Mouse (Mus musculus) yolk sac, embryonic 10.5 days (tissue): ENCODE results near the gene Tmem126a.

ENCODE experiments used
- DNase-seq: peaks from one replicate; pipeline ENCODE4 v3.0.0-alpha.2; 2017; ENCODE audit warnings: low spot score

Tmem126a gene

GRCm38 (mm10) chr7:90456845-90457468 is at the start of gene Tmem126a:
Tmem126a (minus strand) TSS chr7:90457229.
- peak; percentile 86 for DNase-seq

GRCm38 (mm10) chr7:90482607-90483006 is 25.6 kb upstream of the Tmem126a start:
- no peak for DNase-seq

DNA sequence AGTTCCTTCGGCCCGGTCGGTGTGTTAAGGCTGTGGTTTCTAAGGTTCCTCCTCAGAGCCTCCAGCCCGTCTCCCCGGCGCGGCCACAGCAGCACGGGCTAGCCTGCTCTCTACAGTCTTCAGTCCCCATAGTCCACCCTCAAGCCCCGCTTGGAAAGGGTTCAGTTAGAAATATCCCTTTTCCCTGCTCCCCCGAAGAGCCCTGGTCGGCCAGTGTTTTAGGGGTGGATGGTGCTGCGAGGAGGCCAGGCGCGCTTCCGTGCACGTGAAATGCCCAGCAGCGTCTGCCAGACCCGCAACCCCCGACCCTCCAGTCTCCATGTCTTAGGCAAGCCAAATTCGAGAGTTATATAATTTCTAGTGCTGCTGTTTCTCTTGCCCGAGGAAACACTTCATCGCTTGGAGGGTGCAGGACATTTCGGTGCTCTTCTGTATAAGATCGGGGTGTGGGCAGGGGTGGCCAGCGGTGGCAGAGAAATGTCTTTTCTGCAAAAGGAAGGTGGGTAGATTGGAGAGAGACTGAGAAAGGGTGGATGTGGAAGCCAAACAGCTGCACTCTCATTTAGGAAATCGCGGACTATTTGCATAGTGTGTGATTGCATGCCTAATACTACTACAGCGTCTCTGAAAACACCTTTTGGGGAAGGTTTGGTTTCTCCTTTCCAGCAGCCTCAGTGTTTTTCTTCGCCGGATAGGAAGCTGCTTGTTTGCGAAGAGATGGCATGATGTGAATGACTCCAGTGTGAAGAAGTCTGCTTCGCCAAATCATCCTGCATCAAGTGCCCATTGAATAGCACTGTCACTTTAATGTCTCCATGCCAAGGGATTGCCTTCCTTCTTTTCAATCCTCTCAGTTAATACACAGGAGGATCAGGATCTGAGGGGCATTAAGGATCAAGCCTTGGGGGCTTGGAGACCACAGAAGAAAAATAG is 19.6 kb upstream of the Tmem126a start, which contains the start of gene Dlg2:
Dlg2 (plus strand) TSS at position 360 of the 933 bp plus-strand sequence.
- no peak for DNase-seq

GRCm38 (mm10) chr7:90475793-90476312 is 18.8 kb upstream of the Tmem126a start, which contains the start of gene Tmem126b:
Tmem126b (minus strand) TSS chr7:90476001.
- DNase-seq: peak; percentile 98

DNA sequence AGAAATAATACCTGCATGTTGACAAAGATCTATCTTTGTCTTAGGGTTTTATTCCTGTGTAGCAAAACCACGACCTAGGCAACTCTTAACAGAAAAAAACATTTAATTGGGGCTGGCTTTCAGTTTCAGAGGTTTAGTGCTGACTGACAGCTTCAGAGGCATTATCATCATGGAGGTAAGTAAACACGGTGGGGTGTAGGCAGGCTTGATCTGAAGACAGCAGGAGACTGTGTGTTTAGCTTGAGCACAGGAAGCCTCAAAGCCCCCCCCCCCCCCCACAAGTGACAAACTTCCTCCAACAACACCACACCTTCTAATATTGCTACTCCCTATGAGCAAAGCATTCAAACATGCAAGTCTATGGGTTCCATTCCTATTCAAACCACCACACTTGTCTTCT is 16.5 kb upstream of the Tmem126a start:
- no peak for DNase-seq

DNA sequence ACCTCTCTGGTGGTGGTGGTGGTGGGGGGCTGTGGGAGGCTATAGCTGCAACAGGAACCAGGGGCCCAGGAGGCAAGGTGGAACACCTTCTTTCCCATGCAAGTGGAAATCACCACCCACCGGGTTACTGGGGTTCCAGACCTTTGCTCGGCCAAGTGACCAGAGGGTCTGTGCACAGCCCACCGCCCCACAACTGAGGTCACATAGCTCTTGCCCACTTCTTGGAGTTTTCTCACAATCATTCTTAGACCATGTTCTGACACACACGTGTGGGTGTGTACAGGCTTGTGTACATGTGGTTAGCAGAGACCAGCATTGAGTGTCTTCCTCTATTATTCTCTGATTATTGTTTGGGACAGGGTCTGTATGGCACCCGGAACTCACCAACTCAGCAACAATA is 4.4 kb upstream of the Tmem126a start:
- no peak for DNase-seq

- no peak for DNase-seq
Observed at GRCm38 (mm10) chr7:90460930-90461329, 3.9 kb upstream of the Tmem126a start.

DNA sequence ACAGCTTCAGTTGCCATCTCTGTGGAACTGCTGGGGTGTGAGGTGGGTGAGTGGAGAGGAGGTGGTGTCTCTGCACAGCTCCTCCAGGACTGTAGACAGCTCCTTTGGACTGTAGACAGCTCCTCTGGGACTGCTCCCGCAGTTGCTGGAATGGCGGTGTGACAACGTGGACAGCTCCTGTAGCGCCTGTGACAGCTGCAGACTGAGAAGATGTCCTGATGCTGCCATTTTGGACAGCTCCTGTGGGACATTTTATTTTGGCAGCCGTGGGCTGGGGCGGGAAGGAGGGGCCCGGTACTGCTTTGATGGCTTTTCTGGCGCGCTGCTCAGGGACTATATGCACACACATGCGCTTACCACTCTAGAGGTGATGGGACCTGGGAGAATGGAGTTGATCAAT is 3.3 kb upstream of the Tmem126a start:
- peak; percentile 54 for DNase-seq

- DNase-seq: peak; percentile 32
Observed at GRCm38 (mm10) chr7:90457517-90457916, 488 bp upstream of the Tmem126a start.

- no peak for DNase-seq
Observed at GRCm38 (mm10) chr7:90456149-90456844, 732 bp downstream of the Tmem126a start.

- DNase-seq: no peak
Observed at GRCm38 (mm10) chr7:90444206-90444605, 12.8 kb downstream of the Tmem126a start.

DNA sequence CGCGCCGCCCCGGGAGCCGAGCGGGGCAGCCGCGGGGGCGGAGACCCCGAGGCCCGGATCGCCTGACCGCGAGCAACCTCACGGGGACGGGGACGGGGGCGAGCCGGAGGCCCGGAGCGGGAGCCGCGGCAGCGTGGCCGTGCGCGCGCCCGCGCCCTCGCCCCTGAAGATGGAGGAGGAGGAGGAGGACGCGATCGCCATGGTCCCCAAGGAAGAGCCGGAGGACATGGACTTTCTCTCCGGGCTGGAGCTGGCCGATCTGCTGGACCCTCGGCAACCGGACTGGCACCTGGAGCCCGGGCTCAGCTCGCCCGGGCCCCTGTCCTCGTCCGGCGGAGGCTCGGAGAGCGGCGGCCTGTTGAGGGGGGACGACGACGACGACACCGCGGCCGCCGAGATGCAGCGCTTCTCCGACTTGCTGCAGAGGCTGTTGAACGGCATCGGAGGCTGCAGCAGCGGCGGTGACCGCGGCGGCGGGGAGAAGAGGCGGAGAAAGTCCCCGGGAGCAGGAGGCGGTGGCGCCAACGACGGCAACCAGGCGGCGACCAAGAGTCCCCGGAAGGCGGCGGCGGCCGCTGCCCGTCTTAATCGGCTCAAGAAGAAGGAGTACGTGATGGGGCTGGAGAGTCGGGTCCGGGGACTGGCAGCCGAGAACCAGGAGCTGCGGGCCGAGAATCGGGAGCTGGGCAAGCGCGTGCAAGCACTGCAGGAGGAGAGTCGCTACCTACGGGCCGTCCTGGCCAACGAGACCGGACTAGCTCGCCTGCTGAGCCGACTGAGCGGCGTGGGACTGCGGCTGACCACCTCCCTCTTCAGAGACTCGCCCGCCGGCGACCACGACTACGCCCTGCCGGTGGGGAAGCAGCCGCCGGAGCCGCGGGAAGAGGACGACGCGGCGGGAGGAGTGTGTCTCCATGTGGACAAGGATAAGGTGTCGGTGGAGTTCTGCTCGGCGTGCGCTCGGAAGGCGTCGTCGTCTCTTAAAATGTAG is 13.6 kb downstream of the Tmem126a start:
- peak; percentile 65 for DNase-seq

- peak; percentile 97 for DNase-seq
Observed at GRCm38 (mm10) chr7:90442518-90443080, 14.4 kb downstream of the Tmem126a start, which contains the start of gene Crebzf. Crebzf (plus strand) TSS chr7:90442729.

DNA sequence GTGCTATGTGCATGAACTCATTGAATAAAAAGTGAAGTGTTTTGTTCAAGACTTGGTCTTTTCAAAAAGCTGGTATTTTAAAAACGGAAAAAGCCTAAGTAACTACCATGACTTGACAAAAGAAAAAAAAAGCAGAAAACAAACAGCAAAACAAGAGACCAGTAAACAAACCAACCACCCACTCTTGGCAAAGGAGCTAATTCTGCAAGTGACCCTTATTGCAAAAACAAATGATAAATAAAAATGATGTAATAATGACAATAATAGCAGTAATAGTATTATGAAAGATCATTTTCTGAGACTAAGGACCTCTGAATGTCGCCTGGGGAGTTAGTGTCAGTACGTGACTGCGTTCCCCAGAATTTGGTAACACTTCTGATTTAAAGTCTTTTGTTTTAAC is 15.0 kb downstream of the Tmem126a start:
- DNase-seq: no peak

GRCm38 (mm10) chr7:90440044-90440443 is 17.0 kb downstream of the Tmem126a start:
- DNase-seq: no peak

DNA sequence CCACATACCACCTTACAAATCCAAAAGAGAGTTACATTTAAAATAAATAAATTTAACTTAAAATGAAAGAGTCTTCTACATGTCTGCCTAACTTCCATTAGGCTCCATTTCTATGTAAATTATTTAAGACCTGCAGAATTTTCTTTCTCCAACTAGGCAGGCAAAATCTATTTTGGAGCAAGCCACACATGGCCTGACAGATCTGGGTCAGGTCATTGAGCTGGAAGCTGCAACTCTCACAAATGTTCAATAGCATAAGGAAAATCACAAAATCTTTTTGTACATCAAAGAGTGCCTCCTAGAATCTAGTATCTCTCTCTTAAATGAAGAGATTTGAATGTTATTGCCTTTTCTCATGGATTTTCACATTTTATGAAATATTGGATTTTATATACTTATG is 24.8 kb downstream of the Tmem126a start:
- no peak for DNase-seq

DNA sequence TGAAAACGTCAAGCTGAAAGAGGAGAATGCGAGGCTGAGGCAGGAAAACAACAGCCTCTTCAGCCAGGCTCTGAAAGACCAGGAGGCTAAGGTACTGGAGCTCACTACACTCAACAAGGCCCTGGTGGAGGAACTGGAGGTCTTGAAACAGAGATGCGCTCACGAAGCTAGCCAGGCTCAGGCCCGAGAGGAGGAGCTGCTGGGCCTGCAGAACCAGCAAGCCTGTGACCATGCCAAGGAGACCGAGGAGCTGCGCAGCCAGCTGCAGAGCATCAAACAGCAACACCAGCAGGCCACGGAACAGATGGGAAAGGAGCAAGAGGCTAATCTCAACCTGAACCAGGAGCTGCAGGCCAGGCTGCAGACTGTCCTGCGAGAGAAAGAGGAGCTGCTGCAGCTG is 30.0 kb downstream of the Tmem126a start:
- no peak for DNase-seq

GRCm38 (mm10) chr7:90426020-90427001 is 30.7 kb downstream of the Tmem126a start, which contains the start of gene Ccdc89:
Ccdc89 (plus strand) TSS chr7:90426577.
- peak; percentile 81 for DNase-seq

DNA sequence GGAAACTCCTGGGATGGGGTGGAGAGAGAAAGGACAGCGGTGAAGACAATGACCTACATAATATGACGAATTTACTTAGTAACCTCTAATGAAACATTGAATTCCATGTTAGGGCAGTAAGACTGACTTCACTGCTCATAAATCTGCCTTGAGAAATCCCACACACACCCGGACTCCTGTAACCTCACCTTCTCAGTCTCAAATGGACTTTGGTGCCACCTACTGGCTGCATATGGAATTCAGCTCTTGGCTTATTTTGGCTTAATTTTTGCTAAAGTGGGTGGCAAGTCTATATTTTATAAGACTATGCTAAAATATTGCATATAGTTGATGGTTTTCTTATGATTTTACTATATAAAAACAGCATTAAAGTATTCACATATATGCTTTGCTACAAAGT is 47.1 kb downstream of the Tmem126a start:
- no peak for DNase-seq
